Mouse (Mus musculus) embryonic facial prominence, embryonic 10.5 days (tissue): ENCODE results near the gene Trappc3. TPM values are rescaled to one million over a fixed set of nuclear protein-coding genes. Genes with fewer than 3 reads are reported as not detected.

Experiments
- polyA plus RNA-seq: library from polyadenylated mRNA; unstranded; fragments of >200 nt; fragmentation: Nextera tagmentation; extraction: Ambion mirVana; gene quantifications from 2 replicates; pipeline ENCODE4 v1.2.1, GENCODE M21; 2016

Trappc3 gene
- polyA plus RNA-seq, 1 experiment from 2014 or later = 92.3 TPM

Other genes starting within 250 kb of the Trappc3 start
- 0.54 and 0.60 TPM in 2 replicates for gene Csf3r, start 237.8 kb upstream of the Trappc3 start, polyA plus RNA-seq
- 161 and 164 TPM in 2 replicates for gene Mrps15, start 215.4 kb upstream of the Trappc3 start, polyA plus RNA-seq
- 21.9 and 24.2 TPM in 2 replicates for gene Oscp1, start 203.8 kb upstream of the Trappc3 start, polyA plus RNA-seq
- gene Lsm10, start 165.7 kb upstream of the Trappc3 start, polyA plus RNA-seq = 44.9 and 48.5 TPM in 2 replicates
- gene Stk40, start 158.4 kb upstream of the Trappc3 start, polyA plus RNA-seq = 43.8 and 44.5 TPM in 2 replicates
- 37.1 and 38.9 TPM in 2 replicates for gene Eva1b, start 114.6 kb upstream of the Trappc3 start, polyA plus RNA-seq
- 2.0 and 3.1 TPM in 2 replicates for gene Sh3d21, start 98.8 kb upstream of the Trappc3 start, polyA plus RNA-seq
- 262 and 263 TPM in 2 replicates for gene Thrap3, start 59.6 kb upstream of the Trappc3 start, polyA plus RNA-seq
- gene Map7d1, start 6.0 kb upstream of the Trappc3 start, polyA plus RNA-seq = 60.9 and 62.9 TPM in 2 replicates
- gene Col8a2, start 24.5 kb downstream of the Trappc3 start, polyA plus RNA-seq = 7.3 and 11.2 TPM in 2 replicates
- 92.3 and 93.2 TPM in 2 replicates for gene Adprhl2, start 59.4 kb downstream of the Trappc3 start, polyA plus RNA-seq
- 1.4 TPM in 2 replicates for gene Tekt2, start 63.4 kb downstream of the Trappc3 start, polyA plus RNA-seq
- 15.1 and 15.6 TPM in 2 replicates for gene Ago3, start 167.2 kb downstream of the Trappc3 start, polyA plus RNA-seq
- 6.3 and 6.8 TPM in 2 replicates for gene Ago1, start 206.3 kb downstream of the Trappc3 start, polyA plus RNA-seq